Mouse (Mus musculus): ENCODE results near the gene Olfr1359. TPM values are rescaled to one million over a fixed set of nuclear protein-coding genes. Genes with fewer than 3 reads are reported as not detected.

Gene Olfr1359
- total RNA-seq, 2 experiments from 2014 or later: not detected

Small RNA genes lying within 50 kb of the gene (microRNA-seq; reads per million reads assigned to microRNA genes)
- gene Gm44357 (0 reads per million in 2 experiments), gene Gm44367 (0 reads per million in 2 experiments), gene Gm44454 (0 reads per million in 2 experiments)

Other genes with a start within 250 kb of the Olfr1359 start
- gene Zscan26, start 244.4 kb upstream of the Olfr1359 start, total RNA-seq (2021): 10 to 100 TPM; 58.1 to 60.4 TPM
- under 1 TPM; 0.58 to 0.84 TPM for gene Nkapl, start 229.6 kb upstream of the Olfr1359 start, total RNA-seq (2021)
- 1 to 10 TPM; 5.7 to 6.4 TPM for gene Zkscan4, start 219.2 kb upstream of the Olfr1359 start, total RNA-seq (2021)
- gene Gm10065, start 218.7 kb upstream of the Olfr1359 start, total RNA-seq (2021): not detected
- gene AK157302, start 202.9 kb upstream of the Olfr1359 start, total RNA-seq (2021): 10 to 100 TPM; 21.6 to 25.9 TPM
- gene Gm11273, start 196.7 kb upstream of the Olfr1359 start, total RNA-seq (2021): 10 to 100 TPM; 60.5 to 66.3 TPM
- 10 to 100 TPM; 13.1 to 18.5 TPM for gene Zkscan8, start 167.0 kb upstream of the Olfr1359 start, total RNA-seq (2021)
- gene Olfr1366, start 155.3 kb upstream of the Olfr1359 start, total RNA-seq (2021): not detected
- not detected for gene Olfr1535, start 138.2 kb upstream of the Olfr1359 start, total RNA-seq (2021)
- gene Olfr1364, start 116.4 kb upstream of the Olfr1359 start, total RNA-seq (2021): not detected
- not detected for gene Olfr1362, start 84.1 kb upstream of the Olfr1359 start, total RNA-seq (2021)
- not detected for gene Olfr11, start 55.6 kb upstream of the Olfr1359 start, total RNA-seq (2021)
- not detected for gene Olfr1361, start 34.7 kb upstream of the Olfr1359 start, total RNA-seq (2021)
- gene Olfr1360, start 20.7 kb upstream of the Olfr1359 start, total RNA-seq (2021): not detected
- 10 to 100 TPM; 20.0 to 20.4 TPM for gene Hist1h2bl, start 18.0 kb downstream of the Olfr1359 start, total RNA-seq (2021)
- 10 to 100 TPM; 20.3 to 34.8 TPM for gene Hist1h2ai, start 18.3 kb downstream of the Olfr1359 start, total RNA-seq (2021)
- gene Hist1h3h, start 19.5 kb downstream of the Olfr1359 start, total RNA-seq (2021): 10 to 100 TPM; 57.9 to 62.6 TPM
- 1 to 10 TPM; 2.7 to 2.9 TPM for gene Hist1h2bm, start 23.9 kb downstream of the Olfr1359 start, total RNA-seq (2021)
- gene Hist1h4j, start 37.0 kb downstream of the Olfr1359 start, total RNA-seq (2021): 10 to 100 TPM; 21.0 to 22.9 TPM
- 100 to 1,000 TPM; 420 to 436 TPM for gene Hist1h4k, start 52.4 kb downstream of the Olfr1359 start, total RNA-seq (2021)
- gene Hist1h2ak, start 55.7 kb downstream of the Olfr1359 start, total RNA-seq (2021): 10 to 100 TPM; 10.2 to 19.7 TPM
- 1 to 10 TPM; 6.3 to 9.2 TPM for gene Hist1h2bn, start 56.0 kb downstream of the Olfr1359 start, total RNA-seq (2021)
- 1 to 10 TPM; 8.4 to 9.0 TPM for gene Hist1h1b, start 82.5 kb downstream of the Olfr1359 start, total RNA-seq (2021)
- gene Hist1h3i, start 85.3 kb downstream of the Olfr1359 start, total RNA-seq (2021): 10 to 100 TPM; 65.2 to 77.9 TPM
- gene Hist1h2an, start 89.1 kb downstream of the Olfr1359 start, total RNA-seq (2021): 1 to 10 TPM; 1.1 to 2.8 TPM
- gene Hist1h2bp, start 89.3 kb downstream of the Olfr1359 start, total RNA-seq (2021): 1 to 10 TPM; 4.1 to 7.0 TPM
- gene Hist1h2bq, start 112.1 kb downstream of the Olfr1359 start, total RNA-seq (2021): 10 to 100 TPM; 23.2 to 34.4 TPM
- gene Hist1h2ao, start 112.4 kb downstream of the Olfr1359 start, total RNA-seq (2021): 1 to 10 TPM in 1 of 2 experiments, not detected in 1; 6.2 TPM
- 100 to 1,000 TPM; 252 to 307 TPM for gene Hist1h4m, start 113.6 kb downstream of the Olfr1359 start, total RNA-seq (2021)
- gene Hist1h4n, start 134.1 kb downstream of the Olfr1359 start, total RNA-seq (2021): 10 to 100 TPM; 48.9 to 61.1 TPM
- gene Hist1h2ap, start 135.4 kb downstream of the Olfr1359 start, total RNA-seq (2021): 10 to 100 TPM; 27.2 to 27.7 TPM
- 10 to 100 TPM; 22.9 to 33.6 TPM for gene Hist1h2br, start 135.6 kb downstream of the Olfr1359 start, total RNA-seq (2021)
- gene Zfp184, start 247.0 kb downstream of the Olfr1359 start, total RNA-seq (2021): 1 to 10 TPM; 3.0 to 3.8 TPM

Measured in left cerebral cortex, adult 18-20 months (tissue).